Mouse (Mus musculus) thymus, adult 2 months (tissue): ENCODE measurements around the gene Nudt13.
"Not testable (repeated sequence)": the region's sequence is repeated elsewhere in the genome, so short reads cannot be mapped to it uniquely, and the experiment has no call there.

Experiments used
- CTCF ChIP-seq: fragments of 200-500 bp; IDR thresholded peaks from 2 replicates; pipeline ENCODE4 v1.5.1; 2012; ENCODE audit warnings: mild to moderate bottlenecking, control low read depth, low read length, moderate library complexity, borderline replicate concordance; ENCODE audit not compliant: control insufficient read depth, poor library complexity, insufficient read depth; ENCODE audit errors: extremely low read depth
- POLR2A ChIP-seq: fragments of 200-500 bp; IDR thresholded peaks from 2 replicates; pipeline ENCODE4 v1.6.1; 2012; ENCODE audit warnings: mild to moderate bottlenecking, low read length, control low read depth, moderate library complexity; ENCODE audit not compliant: control insufficient read depth, poor library complexity, insufficient read depth; ENCODE audit errors: extremely low read depth

GRCm38 (mm10) chr14:20305085-20305484 is 10.6 kb downstream of the Nudt13 start:
- TF ChIP-seq CTCF, POLR2A: not testable (repeated sequence)
